Mouse (Mus musculus) neural tube, embryonic 13.5 days (tissue): Measurements from ENCODE around the gene Selenbp1. TPM values are rescaled to one million over a fixed set of nuclear protein-coding genes. Genes with fewer than 3 reads are reported as not detected.

Source experiments
- polyA plus RNA-seq: library from polyadenylated mRNA; unstranded; fragments of >200 nt; fragmentation: Nextera tagmentation; extraction: Ambion mirVana; gene quantifications from 2 replicates; pipeline ENCODE4 v1.2.1, GENCODE M21; 2015

Gene Selenbp1
- polyA plus RNA-seq, 1 experiment from 2014 or later = 13.4 TPM

Other genes starting within 250 kb of the Selenbp1 start
- gene Selenbp2, start 239.5 kb upstream of the Selenbp1 start, polyA plus RNA-seq = 0.53 TPM in 1 of 2 replicates, not detected in the other
- 5.4 and 6.3 TPM in 2 replicates for gene Cgn, start 146.6 kb upstream of the Selenbp1 start, polyA plus RNA-seq
- gene Pogz, start 95.5 kb upstream of the Selenbp1 start, polyA plus RNA-seq = 19.6 and 20.1 TPM in 2 replicates
- gene Psmb4, start 46.1 kb upstream of the Selenbp1 start, polyA plus RNA-seq = 366 TPM in 2 replicates
- 5.5 and 6.1 TPM in 2 replicates for gene Rfx5, start 21.0 kb downstream of the Selenbp1 start, polyA plus RNA-seq
- 24.0 and 26.7 TPM in 2 replicates for gene Pi4kb, start 41.7 kb downstream of the Selenbp1 start, polyA plus RNA-seq
- 20.4 and 21.5 TPM in 2 replicates for gene Zfp687, start 82.4 kb downstream of the Selenbp1 start, polyA plus RNA-seq
- 274 and 279 TPM in 2 replicates for gene Psmd4, start 109.6 kb downstream of the Selenbp1 start, polyA plus RNA-seq
- 17.3 and 18.6 TPM in 2 replicates for gene Pip5k1a, start 173.9 kb downstream of the Selenbp1 start, polyA plus RNA-seq
- gene Vps72, start 178.0 kb downstream of the Selenbp1 start, polyA plus RNA-seq = 201 and 203 TPM in 2 replicates
- 0.96 and 1.7 TPM in 2 replicates for gene Tmod4, start 191.4 kb downstream of the Selenbp1 start, polyA plus RNA-seq
- 96.8 and 98.2 TPM in 2 replicates for gene Scnm1, start 201.0 kb downstream of the Selenbp1 start, polyA plus RNA-seq
- gene Lysmd1, start 201.0 kb downstream of the Selenbp1 start, polyA plus RNA-seq = 34.7 and 39.1 TPM in 2 replicates
- gene Tnfaip8l2, start 209.3 kb downstream of the Selenbp1 start, polyA plus RNA-seq = 3.0 and 3.3 TPM in 2 replicates
- gene Sema6c, start 227.4 kb downstream of the Selenbp1 start, polyA plus RNA-seq = 33.8 and 34.3 TPM in 2 replicates